Mouse (Mus musculus): ENCODE measurements around the gene Pex14. TPM values are rescaled to one million over a fixed set of nuclear protein-coding genes. Genes with fewer than 3 reads are reported as not detected.
A peak's percentile ranks its signal among the peaks of the same experiment; 100 is the strongest.

Pex14 gene
- total RNA-seq, 2 experiments from 2014 or later, result 0.91 to 5.4 TPM

DNA sequence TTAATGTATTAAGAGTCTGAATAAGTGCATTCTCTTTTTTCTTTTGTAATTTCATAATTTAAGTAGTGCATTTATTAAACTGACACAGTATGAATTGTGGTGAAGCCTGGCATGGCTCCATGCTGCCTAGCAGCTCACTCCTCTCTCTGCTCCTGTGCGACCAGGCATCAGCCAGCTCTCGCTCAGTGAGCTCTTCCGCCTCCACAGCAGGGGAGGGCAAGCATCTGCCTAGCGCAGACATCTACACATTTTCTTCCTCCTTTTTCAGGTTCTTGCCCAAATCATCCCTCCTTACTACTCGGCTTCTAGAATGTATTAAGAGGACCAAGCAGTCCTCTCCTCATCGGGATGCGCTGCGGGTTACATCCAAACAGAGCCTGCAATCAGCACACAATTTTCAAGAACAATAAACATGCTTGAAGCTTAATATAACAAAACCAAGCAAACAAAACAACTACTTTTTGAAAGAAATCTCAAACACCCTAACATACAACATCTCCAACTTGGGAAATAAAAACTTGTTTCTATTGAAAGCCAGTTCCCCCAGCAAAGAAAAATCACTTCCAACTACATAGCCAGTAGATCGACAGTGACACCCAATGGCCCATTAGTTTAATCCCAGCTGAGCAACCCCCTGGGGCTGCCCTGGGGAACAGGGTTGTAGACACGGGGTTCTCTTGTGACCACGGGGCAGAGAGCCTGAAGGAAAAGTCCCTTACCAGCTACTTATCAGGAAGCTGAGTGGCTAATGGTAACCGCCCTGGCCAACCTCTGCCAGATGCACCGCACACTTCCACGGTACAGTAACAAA is 38.9 kb downstream of the Pex14 start:
- no peak for ATAC-seq (replicated peaks; ENCODE audit: low FRiP score, poor library complexity, severe bottlenecking)

DNA sequence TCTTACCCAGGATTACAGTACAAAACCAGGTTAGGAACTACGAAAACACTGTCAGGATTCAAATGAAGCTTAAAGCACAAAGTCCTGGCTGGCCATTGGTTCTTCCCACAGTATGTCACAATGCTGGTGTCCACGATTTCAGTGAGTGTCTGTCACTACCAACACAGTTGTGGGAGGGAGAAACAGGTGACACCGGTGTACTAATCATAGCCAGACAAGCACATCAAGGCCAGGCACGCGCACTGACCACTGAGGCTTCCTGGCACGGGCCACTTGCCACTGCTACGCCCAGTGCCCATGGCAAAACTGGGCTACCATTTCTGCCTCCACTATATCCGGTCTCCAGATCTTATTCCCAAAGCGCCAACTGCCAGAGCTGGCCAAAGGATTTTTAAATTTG is 40.0 kb downstream of the Pex14 start:
- ATAC-seq (replicated peaks; ENCODE audit: low FRiP score, poor library complexity, severe bottlenecking), result no peak

DNA sequence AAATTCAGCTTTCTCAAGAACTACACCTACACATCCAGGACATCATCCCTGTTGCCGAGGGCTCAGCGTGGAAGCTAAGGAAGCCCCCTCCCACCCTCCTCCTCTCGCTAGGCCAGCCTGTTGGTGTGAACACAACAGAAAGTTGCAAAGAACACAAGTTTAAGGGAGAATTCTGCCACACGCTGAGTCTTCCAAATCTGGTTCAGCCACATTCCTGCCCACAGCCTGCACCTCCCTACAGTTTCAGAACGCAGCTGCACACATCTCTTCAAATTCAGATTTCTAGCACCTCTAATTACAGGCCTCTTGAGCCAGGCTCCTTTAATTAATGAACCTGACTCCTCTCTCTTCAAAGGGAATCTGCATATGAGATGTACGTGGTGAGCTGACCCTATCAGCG is 41.4 kb downstream of the Pex14 start:
- no peak for ATAC-seq (replicated peaks; ENCODE audit: low FRiP score, poor library complexity, severe bottlenecking)

DNA sequence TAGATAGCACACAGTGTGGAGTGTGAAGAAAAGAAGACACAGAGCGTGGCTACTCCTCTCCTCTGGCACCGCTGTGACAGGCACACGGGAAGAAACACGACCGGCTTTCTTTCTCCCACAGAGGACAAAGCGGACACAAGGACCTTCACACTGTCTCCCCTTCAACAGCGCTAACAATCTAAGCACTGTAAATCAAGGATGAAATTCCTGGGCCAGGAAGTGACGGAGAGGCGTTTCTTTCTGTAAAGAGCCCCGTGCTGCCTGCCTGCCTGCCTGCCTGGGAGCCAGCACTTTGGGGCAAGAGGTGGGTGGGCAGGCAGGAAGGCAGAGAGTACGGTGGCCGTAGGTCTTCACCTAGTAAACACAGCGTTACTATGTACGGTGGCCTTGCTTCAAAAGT is 42.2 kb downstream of the Pex14 start:
- no peak for ATAC-seq (replicated peaks; ENCODE audit: low FRiP score, poor library complexity, severe bottlenecking)

DNA sequence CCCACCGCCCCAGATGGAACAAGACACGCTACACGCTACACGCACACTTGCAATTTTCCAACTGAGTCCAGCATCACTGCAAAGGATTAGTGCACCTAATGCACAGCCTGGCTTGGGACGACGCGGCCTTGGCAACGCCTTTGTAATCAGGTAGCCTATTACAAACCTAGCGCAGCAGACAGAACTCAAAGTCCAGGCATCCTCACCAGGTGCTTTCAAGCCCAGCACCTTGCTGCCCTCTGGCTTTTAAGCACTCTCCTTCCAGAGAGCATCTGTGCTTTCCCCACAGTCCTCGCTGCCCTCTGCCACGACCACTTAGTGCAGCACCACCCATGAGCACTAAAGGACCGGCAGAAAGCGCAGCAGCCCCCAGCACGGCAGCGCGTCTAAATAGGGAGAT is 42.7 kb downstream of the Pex14 start:
- no peak for ATAC-seq (replicated peaks; ENCODE audit: low FRiP score, poor library complexity, severe bottlenecking)

DNA sequence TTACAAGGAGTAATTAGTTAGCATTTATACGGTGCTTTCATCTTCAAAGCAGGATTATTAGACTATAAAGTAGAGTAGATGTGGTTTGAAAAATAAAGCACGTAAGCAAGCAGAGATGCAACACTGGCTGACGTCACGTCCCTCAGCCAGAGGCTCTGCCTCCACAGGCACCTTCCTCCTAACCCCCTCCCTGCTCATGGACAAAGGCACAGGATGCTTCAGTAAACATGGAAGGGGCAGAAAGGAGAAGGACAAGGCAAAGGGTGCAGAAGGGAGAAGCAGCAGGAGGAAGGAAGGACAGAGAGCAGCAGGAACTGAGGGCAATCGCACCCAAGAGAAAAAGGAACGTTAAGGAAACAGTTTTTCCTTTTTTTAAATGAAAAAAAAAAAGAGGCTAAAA is 43.8 kb downstream of the Pex14 start:
- ATAC-seq (replicated peaks; ENCODE audit: low FRiP score, poor library complexity, severe bottlenecking), result no peak

DNA sequence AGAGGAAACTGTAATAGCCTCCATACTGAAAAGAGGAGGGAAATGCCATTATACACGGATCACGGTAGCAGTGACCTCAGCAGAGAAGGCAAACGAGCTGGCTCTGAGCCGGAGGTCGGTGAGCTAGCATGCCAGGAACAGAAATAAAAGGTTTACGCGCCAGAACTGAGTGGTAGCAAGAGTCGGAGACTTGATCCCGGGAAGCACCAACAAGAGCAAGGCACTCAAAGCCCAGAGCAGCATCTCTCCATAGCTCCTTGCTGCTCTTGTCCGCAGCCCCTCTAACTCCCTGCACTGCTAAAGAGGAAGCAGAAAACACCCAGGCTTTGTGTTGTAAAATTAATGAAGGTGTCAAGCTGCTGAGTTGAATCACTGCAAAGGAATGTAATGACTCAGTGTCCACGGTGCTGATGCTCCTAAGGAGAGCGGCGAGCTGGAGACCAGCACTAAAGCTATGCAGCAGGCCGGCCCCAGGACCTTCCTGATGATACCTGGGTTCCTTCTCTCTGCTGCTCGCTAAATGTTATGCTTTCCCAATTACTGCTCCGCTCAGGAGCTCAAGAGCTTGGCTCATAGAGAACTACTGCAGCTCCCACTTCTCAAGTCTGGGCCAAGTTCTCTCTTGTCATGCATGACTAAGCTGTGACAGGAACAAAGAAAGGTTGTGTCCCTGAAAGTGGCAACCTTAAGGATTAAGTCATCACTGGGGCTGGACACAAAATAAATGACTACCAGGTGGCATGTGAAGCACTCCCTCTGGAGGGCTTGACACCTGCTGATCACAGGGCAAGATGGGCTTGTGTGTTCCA is 50.1 kb downstream of the Pex14 start:
- no peak for ATAC-seq (replicated peaks; ENCODE audit: low FRiP score, poor library complexity, severe bottlenecking)

DNA sequence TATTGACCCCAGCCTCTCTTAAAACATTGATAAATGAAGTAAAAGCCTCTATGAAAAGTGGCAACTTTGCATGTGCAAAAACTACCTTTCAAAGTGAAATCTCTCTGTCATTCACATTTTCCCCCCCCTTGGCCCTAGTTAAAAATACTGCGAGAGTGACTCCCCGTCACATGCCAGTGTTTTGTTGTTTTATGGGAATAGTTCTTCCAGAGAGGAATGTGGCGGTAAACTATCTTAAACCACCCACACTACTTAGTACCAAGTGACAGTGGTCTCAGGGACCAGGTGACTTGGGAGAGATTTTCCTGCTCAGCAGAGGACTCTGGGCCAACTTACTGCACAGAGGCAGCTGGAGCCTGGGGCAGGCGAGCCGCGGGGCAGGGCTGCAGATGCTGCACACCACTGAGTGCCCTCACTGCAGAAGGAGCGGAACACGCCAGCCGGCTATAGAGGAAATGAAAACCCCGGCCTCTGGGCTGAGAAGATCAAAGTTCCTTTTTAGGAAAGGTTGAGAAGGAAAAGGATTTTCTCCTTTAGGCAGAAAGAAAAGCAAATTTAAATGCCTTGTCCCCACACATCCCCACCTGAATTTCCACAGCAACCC is 50.9 kb downstream of the Pex14 start:
- no peak for ATAC-seq (replicated peaks; ENCODE audit: low FRiP score, poor library complexity, severe bottlenecking)

DNA sequence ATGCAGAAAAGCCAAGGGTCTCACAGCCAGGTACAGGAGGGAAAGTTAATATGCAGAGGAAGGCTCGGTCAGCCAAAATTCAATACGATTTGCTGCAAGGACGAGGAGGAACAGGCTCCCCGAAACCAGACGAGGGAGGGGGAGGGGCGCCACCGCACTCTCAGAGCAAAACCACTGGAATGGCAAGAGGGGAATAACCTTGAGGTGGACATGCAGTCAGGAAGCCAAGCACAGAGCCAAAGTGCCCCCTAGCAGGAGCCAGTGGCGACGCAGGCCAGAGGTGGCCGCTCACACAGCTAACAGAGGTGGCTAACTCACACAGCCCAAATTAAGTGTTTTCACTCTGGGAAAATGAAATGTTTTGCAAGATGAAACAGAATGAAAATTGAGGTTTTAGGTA is 52.3 kb downstream of the Pex14 start:
- ATAC-seq (replicated peaks; ENCODE audit: low FRiP score, poor library complexity, severe bottlenecking), result no peak

DNA sequence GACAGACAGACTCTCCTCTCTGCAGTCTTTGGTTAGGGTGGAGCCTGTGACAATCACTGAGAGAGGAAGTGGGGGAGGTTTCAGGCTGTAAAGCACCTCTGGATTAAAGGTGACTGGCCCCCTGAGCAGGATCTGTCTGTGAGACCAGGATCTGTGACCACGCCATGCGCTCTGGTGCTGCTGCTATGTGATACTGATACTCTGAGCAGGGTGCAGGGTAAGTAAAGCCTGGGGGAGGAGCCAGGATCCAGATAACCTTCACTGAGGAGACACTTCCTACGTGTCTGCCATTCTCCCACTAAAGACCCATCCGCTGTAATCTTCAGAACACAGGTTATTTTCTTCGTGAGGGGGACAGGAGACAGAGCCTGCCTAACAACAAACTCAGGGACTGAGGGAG is 53.8 kb downstream of the Pex14 start:
- ATAC-seq (replicated peaks; ENCODE audit: low FRiP score, poor library complexity, severe bottlenecking), result no peak

DNA sequence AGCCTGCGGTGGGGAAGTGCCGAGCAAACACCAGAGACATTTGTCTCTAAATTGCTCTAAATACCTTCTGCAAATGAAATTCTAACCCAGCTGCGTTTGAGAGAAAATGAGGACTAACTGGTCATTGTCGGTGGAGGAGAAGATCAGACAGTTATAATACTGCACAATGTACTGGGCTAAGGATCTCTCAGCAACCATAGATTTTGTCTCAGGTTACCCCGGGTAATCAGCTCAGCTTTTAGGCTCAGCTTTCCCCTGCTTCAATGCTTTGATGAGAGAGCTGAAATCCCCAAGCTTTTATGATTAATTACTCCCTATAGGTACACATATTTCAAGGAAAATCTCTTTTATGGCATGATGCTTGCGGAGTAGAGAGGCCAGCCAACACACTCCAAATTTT is 59.4 kb downstream of the Pex14 start:
- no peak for ATAC-seq (replicated peaks; ENCODE audit: low FRiP score, poor library complexity, severe bottlenecking)

DNA sequence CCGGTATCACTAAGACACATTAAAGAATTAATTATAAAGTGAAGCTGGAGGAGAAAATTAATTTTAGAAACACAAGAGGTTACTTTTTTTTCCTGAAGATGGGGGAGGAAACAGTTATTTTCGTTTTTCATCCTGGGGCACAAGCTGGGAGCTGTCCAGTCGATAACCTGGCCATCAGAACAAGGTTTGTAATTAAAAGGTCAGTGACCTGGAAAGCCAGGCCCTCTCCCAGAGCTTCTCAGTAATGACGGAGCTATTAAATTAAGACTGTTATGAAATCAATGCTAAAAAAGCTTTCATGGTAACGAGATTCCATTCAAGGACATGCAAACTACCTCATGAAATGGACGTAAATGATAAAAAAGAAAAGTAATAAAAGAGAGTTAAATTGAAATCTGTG is 62.0 kb downstream of the Pex14 start:
- no peak for ATAC-seq (replicated peaks; ENCODE audit: low FRiP score, poor library complexity, severe bottlenecking)

DNA sequence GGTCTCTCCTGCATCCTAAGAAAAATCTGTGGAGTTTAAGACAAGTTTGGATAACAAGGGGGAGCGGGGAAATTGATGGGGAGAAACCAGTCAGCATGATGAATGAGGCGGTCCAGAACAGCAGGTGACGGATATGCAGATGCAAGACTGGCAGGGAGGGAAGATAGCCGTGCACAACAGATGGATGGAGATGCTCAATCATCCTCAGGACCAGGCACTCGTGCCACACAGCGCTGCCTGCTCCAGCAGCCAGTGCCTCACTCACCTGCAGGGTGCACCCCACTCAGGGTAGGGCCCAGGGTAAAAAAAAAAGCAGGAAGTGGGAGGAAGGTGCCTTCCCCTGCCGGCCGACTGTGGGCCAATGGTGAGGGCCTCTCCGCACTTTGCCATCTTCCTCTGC is 63.1 kb downstream of the Pex14 start:
- 0 out of 2 replicates have a peak, but pooled peaks have one; percentile 28 for ATAC-seq (replicated peaks; ENCODE audit: low FRiP score, poor library complexity, severe bottlenecking)

DNA sequence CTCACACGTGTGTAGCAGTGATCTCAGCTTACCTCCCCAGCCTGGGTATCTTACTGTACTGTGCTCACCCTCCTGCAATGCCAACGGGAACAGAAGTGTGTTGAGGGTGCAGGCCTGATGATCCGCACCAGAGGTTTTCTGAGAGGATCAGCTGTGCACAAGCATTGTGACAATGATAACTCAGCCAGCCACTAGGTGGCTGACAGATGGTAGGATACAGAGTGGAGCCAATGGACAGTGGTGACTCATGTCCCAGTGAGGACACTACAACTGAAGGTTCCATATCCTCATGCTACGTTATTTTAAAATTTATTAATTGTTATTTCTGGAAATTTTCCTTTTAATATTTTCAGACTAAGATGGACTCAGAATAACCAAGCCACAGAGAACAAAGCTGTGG is 68.2 kb downstream of the Pex14 start:
- ATAC-seq (replicated peaks; ENCODE audit: low FRiP score, poor library complexity, severe bottlenecking), result no peak

DNA sequence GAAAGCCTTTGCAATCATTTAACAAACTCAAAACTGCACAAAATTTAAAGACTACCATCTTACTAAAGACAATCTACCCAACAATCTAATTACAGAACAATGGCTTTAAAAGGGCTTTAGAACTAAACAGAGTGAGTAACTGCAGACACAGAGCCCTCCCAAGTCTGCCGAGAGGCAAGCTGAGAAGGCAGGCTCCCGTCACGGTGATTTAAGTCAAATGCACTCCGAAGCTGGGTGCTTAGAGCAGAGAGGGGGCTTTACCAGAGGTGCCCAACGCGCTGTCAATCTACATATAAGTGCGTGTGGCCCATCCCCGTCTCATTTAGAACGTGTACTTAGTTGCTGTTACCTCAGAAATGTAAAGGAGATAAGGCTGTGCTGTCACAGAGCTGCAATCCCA is 72.1 kb downstream of the Pex14 start:
- no peak for ATAC-seq (replicated peaks; ENCODE audit: low FRiP score, poor library complexity, severe bottlenecking)

DNA sequence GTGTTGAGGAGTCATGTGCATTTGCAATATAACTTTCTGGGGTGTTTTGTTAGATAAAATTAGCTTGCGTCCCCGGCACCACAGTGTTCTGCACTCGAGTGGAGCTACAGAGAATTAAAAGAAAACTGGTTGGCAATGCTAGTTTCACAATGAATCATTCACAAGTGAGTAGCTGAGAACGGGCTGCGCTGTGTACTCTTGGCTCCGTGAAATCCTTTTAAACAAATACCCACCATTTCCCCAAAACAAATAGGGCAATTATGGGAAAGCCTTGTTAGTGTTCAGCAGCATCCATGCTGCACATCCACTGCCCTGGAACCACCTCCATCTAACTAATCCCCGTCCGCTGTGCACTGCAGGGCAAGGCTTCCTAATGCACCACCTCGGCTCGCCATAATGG is 74.4 kb downstream of the Pex14 start:
- ATAC-seq (replicated peaks; ENCODE audit: low FRiP score, poor library complexity, severe bottlenecking), result no peak

DNA sequence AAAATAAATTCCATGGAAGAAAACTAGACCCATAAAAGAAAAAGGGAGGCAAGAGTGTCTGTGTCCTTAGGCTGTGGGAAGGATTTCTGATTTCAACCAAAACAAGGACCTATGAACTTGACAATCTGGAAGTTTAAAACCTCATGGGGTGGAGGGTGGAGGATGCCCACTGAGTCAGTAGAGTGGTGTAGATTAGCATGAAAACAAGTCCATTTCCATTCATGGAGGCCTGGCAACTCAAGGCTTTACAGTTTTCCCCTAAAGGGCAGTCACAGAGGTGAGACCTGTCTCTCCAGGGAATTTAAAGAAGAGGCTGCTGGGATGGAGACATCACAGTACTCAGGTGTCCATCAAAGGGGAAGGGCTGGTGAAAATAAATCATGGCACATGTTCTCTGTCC is 78.7 kb downstream of the Pex14 start:
- no peak for ATAC-seq (replicated peaks; ENCODE audit: low FRiP score, poor library complexity, severe bottlenecking)

DNA sequence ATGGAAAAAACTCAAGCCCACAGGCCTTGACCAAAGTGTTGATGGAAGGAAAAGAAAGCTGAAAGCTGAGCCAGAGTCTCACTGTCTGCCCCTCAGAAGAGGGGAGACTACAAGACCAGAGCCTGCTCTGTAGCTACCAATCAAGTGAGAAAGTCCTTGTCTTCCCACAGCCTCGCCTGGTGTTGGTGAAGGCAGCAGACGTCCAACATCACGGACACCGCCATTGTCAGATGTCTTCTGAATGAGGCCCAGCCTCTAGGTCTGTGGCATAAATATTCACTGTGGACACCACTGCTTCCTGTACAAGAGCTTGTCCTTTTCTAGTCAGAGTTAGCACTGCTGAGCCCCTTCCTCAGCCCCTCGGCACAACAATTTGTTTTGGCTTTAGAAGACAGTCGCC is 80.2 kb downstream of the Pex14 start:
- no peak for ATAC-seq (replicated peaks; ENCODE audit: low FRiP score, poor library complexity, severe bottlenecking)

DNA sequence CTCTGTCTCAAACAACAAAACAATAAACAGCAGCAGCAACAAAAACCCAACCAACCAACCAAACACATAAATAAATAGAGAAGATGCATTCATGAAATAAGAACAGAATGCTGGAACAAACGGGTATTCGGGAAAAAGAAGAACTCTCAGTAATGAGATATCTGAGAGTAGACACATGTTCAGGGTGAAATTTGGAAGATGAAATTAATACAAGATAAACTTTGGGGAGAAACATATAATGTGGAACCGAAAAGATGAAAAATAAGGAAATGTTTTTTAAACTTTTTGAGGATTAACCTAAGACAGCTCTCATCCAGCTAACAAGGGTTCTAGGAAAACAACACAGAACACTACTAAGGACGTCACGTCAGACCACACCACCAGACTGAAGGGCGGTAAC is 92.9 kb downstream of the Pex14 start:
- ATAC-seq (replicated peaks; ENCODE audit: low FRiP score, poor library complexity, severe bottlenecking), result no peak

DNA sequence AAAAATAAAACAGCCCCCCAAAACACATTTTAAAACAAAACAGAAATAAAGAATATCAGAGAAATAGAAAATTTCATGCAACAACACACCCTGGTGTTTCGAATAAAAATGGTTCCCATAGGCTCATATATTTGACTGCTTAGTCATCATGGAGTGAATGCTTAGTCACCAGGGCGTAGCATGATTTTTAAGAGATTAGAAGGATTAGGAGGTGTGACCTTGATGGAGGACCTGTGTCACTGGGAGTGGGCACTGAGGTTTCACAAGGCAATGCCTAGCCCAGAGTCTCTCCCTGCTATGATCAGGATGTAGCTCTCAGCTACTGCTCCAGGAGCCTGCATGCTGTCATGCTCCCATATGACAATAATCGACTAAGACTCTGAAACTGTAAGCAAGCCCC is 93.6 kb downstream of the Pex14 start:
- ATAC-seq (replicated peaks; ENCODE audit: low FRiP score, poor library complexity, severe bottlenecking), result no peak
